ENCODE assay signal across 10 mouse cellular contexts in the genomic region with DNA sequence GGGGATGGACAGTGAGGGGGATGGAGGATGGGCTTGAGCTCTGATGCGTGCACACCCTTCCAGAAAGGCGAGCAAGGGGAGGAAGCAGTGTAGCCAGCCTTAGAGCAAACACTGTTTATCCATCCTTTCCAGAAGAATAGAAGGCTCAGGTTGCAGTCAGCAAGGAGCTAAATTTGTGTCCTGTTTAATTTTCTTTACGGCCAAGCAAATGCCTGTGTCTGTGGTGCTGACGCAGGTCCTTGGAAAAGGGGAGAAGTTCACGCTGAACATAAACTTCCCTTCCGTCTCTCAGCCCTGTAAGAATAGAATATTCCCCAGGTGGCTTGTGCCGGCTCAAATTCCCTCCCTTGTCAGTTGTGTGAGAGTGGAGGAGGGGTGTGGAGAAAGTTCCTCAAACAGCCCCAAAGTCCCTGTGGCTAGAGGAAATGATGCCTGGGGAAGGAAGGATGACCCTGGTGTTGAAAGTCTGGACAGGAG. TPM values are rescaled to one million over a fixed set of nuclear protein-coding genes. Genes with fewer than 3 reads are reported as not detected.
DNase-seq lines count a peak whose midpoint lies in the region; ATAC-seq and TF ChIP-seq lines count a peak whose summit lies in the region.
"Had no signal": no experiment of that assay in that cellular context is flagged by ENCODE, and none has a peak within 500 bp of the region (broad histone marks: within the 10 kb centered on the region; RNA-seq: fewer than 3 reads in every experiment).

No protein-coding gene starts in this region.

- no peak for TF ChIP-seq POLR2A in small intestine, adult 2 months (IDR thresholded peaks at IDR 0.05; ENCODE audit: low read depth, low read length)

- H3K9me3 ChIP-seq in forebrain, embryonic 13.5 days (replicated peaks) = no peaks in the 10 kb centered on the region
- H3K9me3 ChIP-seq in forebrain, embryonic 15.5 days = no peaks in the 10 kb centered on the region
- no peaks in the 10 kb centered on the region for H3K9me3 ChIP-seq in lung, embryonic 14.5 days (ENCODE audit: low read depth, low read length)
- no peaks in the 10 kb centered on the region for H3K9me3 ChIP-seq in intestine, embryonic 16.5 days (ENCODE audit: control insufficient read depth, low read length)
- H3K9me3 ChIP-seq: midbrain, embryonic 13.5 days had no signal

- WGBS in forebrain, embryonic 13.5 days = 36% methylated on average over 7 of the region's 7 CpGs
- 38% methylated on average over 7 of the region's 7 CpGs for WGBS in forebrain, embryonic 15.5 days
- WGBS in lung, embryonic 14.5 days = 5% methylated on average over 7 of the region's 7 CpGs
- 19% methylated on average over 7 of the region's 7 CpGs for WGBS in intestine, embryonic 16.5 days
- WGBS in small intestine, adult 2 months = 57% methylated on average over 7 of the region's 7 CpGs

- no peak overlapping the region for H3K4me2 ChIP-seq in forebrain, embryonic 13.5 days
- H3K4me2 ChIP-seq in forebrain, embryonic 15.5 days (replicated peaks) = no peak overlapping the region
- peak overlapping the region; percentile 43 for H3K4me2 ChIP-seq in lung, embryonic 14.5 days
- no peak overlapping the region for H3K4me2 ChIP-seq in intestine, embryonic 16.5 days (ENCODE audit: low read depth, low read length)
- H3K4me2 ChIP-seq: midbrain, embryonic 13.5 days had no signal

- ATAC-seq in forebrain, embryonic 13.5 days = no peak
- no peak for ATAC-seq in forebrain, embryonic 15.5 days (replicated peaks)
- ATAC-seq in lung, embryonic 14.5 days (ENCODE audit: insufficient read depth) = 0 out of 2 replicates have a peak, but pooled peaks have one; percentile 15
- peak; percentile 32 for ATAC-seq in intestine, embryonic 16.5 days
- ATAC-seq in cerebellum, adult (ENCODE audit: insufficient number of reproducible peaks, low FRiP score, low TSS enrichment) = no peak
- ATAC-seq: midbrain, embryonic 13.5 days had no signal

- no peak for TF ChIP-seq CTCF in lung, embryonic 14.5 days (IDR thresholded peaks at IDR 0.05; ENCODE audit: low read depth)
- no peak for TF ChIP-seq CTCF in small intestine, adult 2 months (IDR thresholded peaks at IDR 0.05; ENCODE audit: extremely low read depth, insufficient read length, insufficient replicate concordance, low read depth, low read length)

- no peaks in the 10 kb centered on the region for H3K4me1 ChIP-seq in forebrain, embryonic 13.5 days
- peaks cover 5% of the 10 kb centered on the region; the same call in 1 of the 2 replicates for H3K4me1 ChIP-seq in forebrain, embryonic 15.5 days
- peaks cover 39% of the 10 kb centered on the region for H3K4me1 ChIP-seq in lung, embryonic 14.5 days (ENCODE audit: insufficient read depth)
- H3K4me1 ChIP-seq in intestine, embryonic 16.5 days (ENCODE audit: control insufficient read depth, insufficient read depth, low read length) = peaks cover 49% of the 10 kb centered on the region
- H3K4me1 ChIP-seq in small intestine, adult 2 months (ENCODE audit: control insufficient read depth, insufficient read depth, insufficient read length, low read length) = peaks cover 38% of the 10 kb centered on the region

- no peaks in the 10 kb centered on the region for H3K27me3 ChIP-seq in forebrain, embryonic 13.5 days
- no peaks in the 10 kb centered on the region for H3K27me3 ChIP-seq in forebrain, embryonic 15.5 days
- H3K27me3 ChIP-seq in lung, embryonic 14.5 days (ENCODE audit: insufficient read depth, low read length) = no peaks in the 10 kb centered on the region
- H3K27me3 ChIP-seq in intestine, embryonic 16.5 days (replicated peaks; ENCODE audit: control insufficient read depth, insufficient read depth, low read length) = no peaks in the 10 kb centered on the region
- no peaks in the 10 kb centered on the region for H3K27me3 ChIP-seq in small intestine, adult 2 months (ENCODE audit: control insufficient read depth, insufficient read depth, low read length)
- H3K27me3 ChIP-seq: midbrain, embryonic 13.5 days had no signal

- intact Hi-C loops in left cerebral cortex, postnatal 25 days (cut with DNase I) = no loop called here

- no peak overlapping the region for H3K9ac ChIP-seq in forebrain, embryonic 13.5 days
- H3K9ac ChIP-seq in forebrain, embryonic 15.5 days (replicated peaks) = no peak overlapping the region
- no peak overlapping the region for H3K9ac ChIP-seq in lung, embryonic 14.5 days
- no peak overlapping the region; the same call in 1 of the 2 replicates for H3K9ac ChIP-seq in intestine, embryonic 16.5 days (ENCODE audit: low read depth, low read length)
- H3K9ac ChIP-seq: midbrain, embryonic 13.5 days had no signal

- no peaks in the 10 kb centered on the region for H3K36me3 ChIP-seq in forebrain, embryonic 13.5 days (ENCODE audit: poor library complexity, severe bottlenecking)
- H3K36me3 ChIP-seq in forebrain, embryonic 15.5 days = no peaks in the 10 kb centered on the region
- peaks cover 25% of the 10 kb centered on the region for H3K36me3 ChIP-seq in lung, embryonic 14.5 days (ENCODE audit: insufficient read depth)
- H3K36me3 ChIP-seq in intestine, embryonic 16.5 days (ENCODE audit: control insufficient read depth, insufficient read depth, low read length) = 0 out of 2 replicates have a peak, but pooled peaks cover 6% of the 10 kb centered on the region
- H3K36me3 ChIP-seq in small intestine, adult 2 months (ENCODE audit: control insufficient read depth, insufficient read depth, low read length) = peaks cover 67% of the 10 kb centered on the region
- H3K36me3 ChIP-seq: midbrain, embryonic 13.5 days had no signal

- H3K27ac ChIP-seq in forebrain, embryonic 13.5 days = peak overlapping the region; percentile 25; the same call in 1 of the 2 replicates
- H3K27ac ChIP-seq in forebrain, embryonic 15.5 days (replicated peaks) = no peak overlapping the region
- H3K27ac ChIP-seq in lung, embryonic 14.5 days (ENCODE audit: low read depth) = peak overlapping the region; percentile 94
- peak overlapping the region; percentile 91 for H3K27ac ChIP-seq in intestine, embryonic 16.5 days (ENCODE audit: low read length)
- H3K27ac ChIP-seq in small intestine, adult 2 months (ENCODE audit: insufficient read depth, low read depth, low read length) = peak overlapping the region; percentile 38; the same call in 1 of the 2 replicates
- H3K27ac ChIP-seq: midbrain, embryonic 13.5 days had no signal

- peak; percentile 68 for DNase-seq in lung, embryonic 14.5 days
- no peak for DNase-seq in lung, adult 18-20 months
- no peak for DNase-seq in left cerebral cortex, postnatal 25 days (ENCODE audit: low spot score in 2 of 2)
- DNase-seq: right cerebral cortex, postnatal 14 days had no signal

- H3K4me3 ChIP-seq in forebrain, embryonic 13.5 days = no peak overlapping the region
- H3K4me3 ChIP-seq in forebrain, embryonic 15.5 days = no peak overlapping the region
- H3K4me3 ChIP-seq in lung, embryonic 14.5 days (ENCODE audit: low read depth, low read length) = no peak overlapping the region
- no peak overlapping the region for H3K4me3 ChIP-seq in intestine, embryonic 16.5 days (ENCODE audit: low read length)
- H3K4me3 ChIP-seq in small intestine, adult 2 months (ENCODE audit: low read depth, low read length) = no peak overlapping the region
- H3K4me3 ChIP-seq: midbrain, embryonic 13.5 days had no signal

RNA-seq across cellular contexts. Expression of a gene that starts 24.9 kb away (rescaled TPM):
- polyA plus RNA-seq in forebrain, embryonic 13.5 days (2015; fragmentation: Nextera tagmentation; extraction: Ambion mirVana) = 4.8 and 6.9 TPM in 2 replicates
- 3.6 and 3.9 TPM in 2 replicates for polyA plus RNA-seq in forebrain, embryonic 15.5 days (2015; fragmentation: Nextera tagmentation; extraction: Ambion mirVana)
- 165 and 171 TPM in 2 replicates for polyA plus RNA-seq in lung, embryonic 14.5 days (2014; fragmentation: Nextera tagmentation; extraction: Ambion mirVana)
- polyA plus RNA-seq in intestine, embryonic 16.5 days (2015; fragmentation: Nextera tagmentation; extraction: Ambion mirVana) = 122 and 124 TPM in 2 replicates
- polyA plus RNA-seq in small intestine, adult 2 months (2012; rRNA removed) = 67.9 and 221 TPM in 2 replicates
- 1 to 10 TPM; 3.8 to 4.1 TPM for total RNA-seq in left cerebral cortex, postnatal 25 days (2021)

Comparison
In these comparisons a context has a peak if more than half of its experiments do, and no peak if none do; other contexts are left out.
1. ATAC-seq: peak in lung, embryonic 14.5 days (single experiment) and intestine, embryonic 16.5 days (single experiment); none in forebrain, embryonic 13.5 days (single experiment), forebrain, embryonic 15.5 days (single experiment) and cerebellum, adult (single experiment).